Mouse (Mus musculus) liver, embryonic 16.5 days (tissue): ENCODE data around the gene Taf15. TPM values are rescaled to one million over a fixed set of nuclear protein-coding genes. Genes with fewer than 3 reads are reported as not detected.

Experiments used
- ATAC-seq: fragments of 200-750 bp; cut with Nextera tagmentation; 2 replicates; pipeline ENCODE4 v1.8.0; 2017; ENCODE audit warnings: low read depth, mild to moderate bottlenecking, moderate number of reproducible peaks, moderate library complexity
- H3K27ac ChIP-seq: fragments of 300-500 bp; sonication (generic); 2 replicates; pipeline ENCODE4 v1.5.1; 2014; ENCODE audit warnings: mild to moderate bottlenecking, low read length
- H3K27me3 ChIP-seq: fragments of 300-500 bp; sonication (generic); 2 replicates; pipeline ENCODE4 v1.6.1; 2014; ENCODE audit warnings: low read depth, low read length, mixed read lengths; ENCODE audit not compliant: control insufficient read depth, insufficient read depth
- H3K36me3 ChIP-seq: fragments of 300-500 bp; sonication (generic); 2 replicates; pipeline ENCODE4 v1.6.1; 2014; ENCODE audit warnings: mild to moderate bottlenecking; ENCODE audit not compliant: control insufficient read depth, insufficient read depth
- H3K4me1 ChIP-seq: fragments of 300-500 bp; sonication (generic); 2 replicates; pipeline ENCODE4 v1.6.1; 2014; ENCODE audit warnings: low read depth, low read length, mixed read lengths; ENCODE audit not compliant: control insufficient read depth
- H3K4me2 ChIP-seq: fragments of 300-500 bp; sonication (generic); 2 replicates; pipeline ENCODE4 v1.6.1; 2014; ENCODE audit warnings: low read depth, low read length, mixed read lengths
- H3K4me3 ChIP-seq: fragments of 300-500 bp; sonication (generic); 2 replicates; pipeline ENCODE4 v1.5.1; 2014; ENCODE audit warnings: low read depth, mild to moderate bottlenecking, low read length
- H3K9ac ChIP-seq: fragments of 300-500 bp; sonication (generic); 2 replicates; pipeline ENCODE4 v1.6.1; 2014; ENCODE audit warnings: low read depth, low read length
- H3K9me3 ChIP-seq: fragments of 300-500 bp; sonication (generic); replicated peaks from 2 replicates; pipeline ENCODE4 v1.6.1; 2016; ENCODE audit warnings: low read length; ENCODE audit not compliant: control insufficient read depth
- WGBS: fragments of 180-500 bp; shearing (Covaris S2); extraction: QIAGEN DNeasy Blood & Tissue Kit; methylation state at CpG from one replicate; pipeline ENCODE4 v1.1.7; 2014; ENCODE audit not compliant: insufficient replicate concordance; 5-methylcytosine and 5-hydroxymethylcytosine counted together
- polyA plus RNA-seq: library from polyadenylated mRNA; unstranded; fragments of >200 nt; fragmentation: Nextera tagmentation; extraction: Ambion mirVana; gene quantifications from 2 replicates; pipeline ENCODE4 v1.2.1, GENCODE M21; 2015

Taf15 gene
- 4.1 and 4.2 TPM in 2 replicates for polyA plus RNA-seq

DNA sequence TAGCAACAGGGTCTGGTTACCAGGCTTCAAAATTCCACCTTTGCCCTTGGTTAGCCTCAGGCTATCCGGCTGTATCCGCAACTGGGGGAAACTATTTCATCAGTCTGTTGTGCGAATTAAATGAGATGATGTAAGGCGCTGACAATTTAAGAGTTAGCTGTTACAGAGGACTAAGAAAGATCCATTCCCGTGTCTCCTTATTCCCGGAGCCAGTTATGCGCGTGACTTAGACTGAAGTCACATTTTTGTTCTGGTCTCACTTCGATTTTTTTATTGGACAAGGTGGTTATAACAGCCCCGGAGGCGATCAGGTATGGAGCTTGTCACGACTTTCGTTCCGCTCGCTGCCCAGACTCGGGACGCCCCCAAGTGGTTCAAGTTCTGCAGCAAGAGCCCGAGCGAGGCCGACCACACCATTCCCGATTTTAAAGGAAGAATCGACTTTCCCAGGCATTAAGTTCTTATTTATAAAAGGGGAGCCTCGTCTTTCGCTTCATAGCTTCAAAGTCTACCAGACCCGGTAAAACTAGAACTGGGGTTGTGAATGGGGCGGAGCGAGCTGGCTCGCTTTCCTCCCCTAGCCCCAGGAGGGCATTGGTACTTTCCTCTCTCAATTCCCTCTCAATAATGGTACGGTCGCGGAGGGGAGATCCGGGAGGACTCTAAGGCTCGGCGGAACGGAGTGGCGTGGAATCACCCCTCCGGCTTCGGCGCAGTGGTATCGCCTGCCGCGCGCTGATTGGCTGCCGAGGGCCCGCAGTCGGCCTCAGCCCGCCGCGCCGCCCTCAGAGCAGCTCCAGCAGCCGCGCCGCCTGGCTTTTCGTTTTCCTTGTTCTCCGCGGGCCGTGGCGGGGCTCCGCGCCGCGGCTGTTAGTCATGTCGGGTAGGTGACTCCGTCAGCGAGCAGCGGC, at the start of gene Taf15:
TSS of gene Taf15 (plus strand) at position 763 of the 911 bp plus-strand sequence.
- WGBS = 1% methylated on average over 66 of the region's 66 CpGs
- Histone ChIP-seq H3K36me3 (peaks cover 7% of the 10 kb centered on the region), H3K9ac (peak within 1 kb of the TSS; percentile 96), H3K4me2 (peak within 1 kb of the TSS; percentile 77), H3K27me3 (no peaks in the 10 kb centered on the region), H3K27ac (peak within 1 kb of the TSS; percentile 91), H3K4me3 (peak within 1 kb of the TSS; percentile 84), H3K9me3 (no peaks in the 10 kb centered on the region), H3K4me1 (peaks cover 16% of the 10 kb centered on the region)
- ATAC-seq = peak; percentile 95

DNA sequence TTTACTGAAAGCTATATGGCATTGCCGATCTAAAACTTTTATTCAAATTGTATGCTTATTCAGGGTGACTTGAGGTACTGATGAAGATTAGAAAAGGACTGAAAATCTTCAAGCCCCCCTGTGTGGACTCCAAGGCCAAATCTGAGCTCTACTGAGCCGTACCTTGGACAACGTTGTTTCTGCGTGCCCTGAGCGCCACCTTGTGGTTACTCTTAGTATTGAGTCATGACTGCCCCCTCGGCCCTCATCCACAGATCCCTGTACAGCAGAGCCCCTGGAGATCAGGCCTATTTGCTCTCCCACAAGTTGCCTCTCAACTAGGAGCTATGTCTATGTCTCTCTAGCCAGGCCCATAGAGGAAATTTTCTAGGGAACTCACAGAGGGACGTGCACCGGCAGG, 48.2 kb upstream of the Taf15 start:
- peaks cover 27% of the 10 kb centered on the region for H3K27me3 ChIP-seq
- H3K9me3 ChIP-seq = no peaks in the 10 kb centered on the region
- no peaks in the 10 kb centered on the region for H3K36me3 ChIP-seq
- H3K4me3 ChIP-seq = no peak overlapping the region
- H3K4me2 ChIP-seq = no peak overlapping the region
- H3K9ac ChIP-seq = no peak overlapping the region
- no peak overlapping the region for H3K27ac ChIP-seq
- no peaks in the 10 kb centered on the region; the same call in 1 of the 2 replicates for H3K4me1 ChIP-seq
- no peak; the same call in 1 of the 2 replicates for ATAC-seq
- 4% methylated on average over 8 of the region's 8 CpGs for WGBS

DNA sequence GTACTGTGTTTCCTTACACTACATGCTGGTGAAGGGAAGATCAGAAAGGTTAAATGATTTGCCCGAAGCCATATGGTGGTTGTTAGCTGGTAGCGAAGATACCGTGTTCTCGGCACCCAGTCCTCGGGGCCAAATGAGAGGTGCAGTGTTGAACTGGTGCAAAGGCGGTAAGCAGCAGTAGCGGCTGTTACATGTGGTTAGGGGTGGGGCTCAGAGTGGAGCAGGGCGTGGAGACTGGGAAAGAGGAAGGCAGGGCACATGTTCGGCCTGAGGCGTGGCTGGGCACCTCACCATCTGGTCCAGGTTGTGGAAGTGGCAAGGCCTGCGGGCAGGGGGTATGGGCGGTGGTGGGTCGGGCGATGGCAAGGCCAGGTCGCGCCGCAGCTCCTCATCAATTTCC, 45.9 kb upstream of the Taf15 start:
- no peak overlapping the region for H3K27ac ChIP-seq
- no peak overlapping the region; the same call in 1 of the 2 replicates for H3K4me2 ChIP-seq
- no peaks in the 10 kb centered on the region for H3K9me3 ChIP-seq
- H3K36me3 ChIP-seq = no peaks in the 10 kb centered on the region
- H3K27me3 ChIP-seq = peaks cover 20% of the 10 kb centered on the region
- 8% methylated on average over 17 of the region's 17 CpGs for WGBS
- H3K4me1 ChIP-seq = no peaks in the 10 kb centered on the region; the same call in 1 of the 2 replicates
- ATAC-seq = peak; percentile 37; the same call in 1 of the 2 replicates
- no peak overlapping the region for H3K9ac ChIP-seq
- no peak overlapping the region for H3K4me3 ChIP-seq

GRCm38 (mm10) chr11:83429355-83429754, 43.5 kb upstream of the Taf15 start, which contains the start of gene Gas2l2:
Gene Gas2l2 (minus strand): TSS chr11:83429455.
- Histone ChIP-seq H3K4me2 (no peak within 1 kb of the TSS), H3K36me3 (no peaks in the 10 kb centered on the region), H3K4me3 (no peak within 1 kb of the TSS), H3K9ac (no peak within 1 kb of the TSS), H3K9me3 (no peaks in the 10 kb centered on the region), H3K4me1 (no peaks in the 10 kb centered on the region; the same call in 1 of the 2 replicates), H3K27ac (no peak within 1 kb of the TSS), H3K27me3 (peaks cover 20% of the 10 kb centered on the region)
- no peak for ATAC-seq
- WGBS = 55% methylated on average over 5 of the region's 5 CpGs

DNA sequence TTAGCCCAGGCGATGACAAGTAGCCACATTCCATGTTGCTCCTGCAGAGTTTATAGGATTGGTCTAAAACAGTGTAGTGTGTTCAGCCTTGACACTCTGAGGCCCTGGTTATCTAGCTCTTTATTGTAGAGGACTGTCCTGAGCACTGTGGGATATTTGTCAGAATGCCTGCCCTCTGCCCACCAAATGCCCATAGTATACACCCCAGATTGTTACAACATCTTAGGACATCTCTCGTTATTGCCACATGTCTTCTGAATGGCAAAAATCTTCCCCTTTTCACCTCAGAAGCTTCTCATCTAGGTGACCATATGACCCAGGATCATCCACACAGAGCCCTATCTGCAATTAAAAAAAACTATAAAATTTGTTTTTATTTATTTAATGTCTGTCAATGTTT, 40.4 kb upstream of the Taf15 start:
- no peak overlapping the region for H3K27ac ChIP-seq
- no peak overlapping the region for H3K4me2 ChIP-seq
- H3K9me3 ChIP-seq = no peaks in the 10 kb centered on the region
- ATAC-seq = no peak
- H3K4me3 ChIP-seq = no peak overlapping the region
- H3K9ac ChIP-seq = no peak overlapping the region
- peaks cover 9% of the 10 kb centered on the region for H3K27me3 ChIP-seq
- no peaks in the 10 kb centered on the region for H3K36me3 ChIP-seq
- H3K4me1 ChIP-seq = no peaks in the 10 kb centered on the region
- WGBS = 58% methylated on average over 2 of the region's 2 CpGs

DNA sequence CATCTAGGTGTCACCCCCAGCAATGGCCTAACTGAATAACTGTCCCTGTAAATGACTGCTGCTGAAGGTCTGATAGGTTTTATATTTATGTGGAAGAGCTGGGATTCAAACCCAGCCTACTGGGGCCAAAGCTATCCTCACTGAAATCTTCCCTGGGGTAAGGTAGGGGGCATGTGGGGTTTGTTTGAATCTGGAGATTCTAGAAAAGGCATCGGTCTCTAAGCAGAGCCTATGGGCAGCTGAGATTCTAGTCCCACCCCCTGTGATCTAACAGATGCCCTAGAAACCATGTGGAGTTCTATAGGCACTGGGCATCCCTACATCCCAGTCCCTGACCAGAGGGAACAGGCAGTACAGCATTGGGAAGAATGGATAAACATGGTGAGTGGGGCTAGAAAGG, 35.5 kb upstream of the Taf15 start, which contains the start of gene 1700020L24Rik:
TSS of gene 1700020L24Rik (plus strand) at position 301 of the 400 bp plus-strand sequence.
- Histone ChIP-seq H3K36me3 (no peaks in the 10 kb centered on the region), H3K9me3 (no peaks in the 10 kb centered on the region), H3K4me2 (no peak within 1 kb of the TSS), H3K4me3 (no peak within 1 kb of the TSS), H3K9ac (no peak within 1 kb of the TSS), H3K27me3 (peaks cover 16% of the 10 kb centered on the region), H3K27ac (no peak within 1 kb of the TSS), H3K4me1 (peaks cover 9% of the 10 kb centered on the region)
- no peak for ATAC-seq
- 52% methylated on average over 1 of the region's 1 CpGs for WGBS

DNA sequence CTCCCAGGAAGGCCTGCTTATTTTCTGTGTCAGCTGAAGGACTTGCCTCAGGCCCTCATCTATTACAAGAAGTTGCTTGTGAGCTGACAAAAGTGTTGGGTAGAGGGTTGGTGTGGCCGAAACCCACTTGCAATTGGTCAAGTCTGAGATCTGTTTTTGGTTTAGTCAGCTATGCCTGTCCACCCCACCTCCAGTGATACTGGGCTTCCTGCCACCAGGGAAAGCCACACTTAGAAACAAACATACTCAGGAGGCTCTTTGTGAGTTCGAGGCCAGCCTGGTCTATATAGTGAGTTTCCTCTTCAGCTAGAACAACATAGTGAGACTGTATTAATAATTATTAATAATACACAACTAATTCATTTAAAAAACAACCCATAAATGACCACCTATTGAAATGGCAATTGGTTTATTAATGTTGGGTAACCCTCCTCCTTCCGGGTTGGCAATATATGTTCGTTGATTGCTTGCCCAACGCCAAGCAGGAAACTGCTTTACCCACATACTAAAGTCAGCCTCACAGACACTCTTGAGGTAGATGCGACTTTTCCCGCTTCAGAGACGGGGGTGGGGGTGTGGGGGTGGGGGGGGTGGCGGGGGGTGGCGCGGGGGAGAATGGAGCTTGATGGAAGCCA, 33.3 kb upstream of the Taf15 start:
- peaks cover 37% of the 10 kb centered on the region for H3K27me3 ChIP-seq
- H3K9ac ChIP-seq = no peak overlapping the region
- no peak overlapping the region for H3K27ac ChIP-seq
- H3K9me3 ChIP-seq = no peaks in the 10 kb centered on the region
- 17% methylated on average over 11 of the region's 11 CpGs for WGBS
- no peak for ATAC-seq
- peak overlapping the region; percentile 97 for H3K4me2 ChIP-seq
- H3K4me3 ChIP-seq = peak overlapping the region; percentile 75
- no peaks in the 10 kb centered on the region for H3K36me3 ChIP-seq
- peaks cover 13% of the 10 kb centered on the region for H3K4me1 ChIP-seq

- H3K27me3 ChIP-seq = peaks cover 46% of the 10 kb centered on the region
- peaks cover 16% of the 10 kb centered on the region for H3K4me1 ChIP-seq
- H3K4me2 ChIP-seq = peak overlapping the region; percentile 97
- WGBS = under 1% methylated on average over 67 of the region's 75 CpGs
- no peaks in the 10 kb centered on the region for H3K36me3 ChIP-seq
- H3K4me3 ChIP-seq = peak overlapping the region; percentile 75
- no peak overlapping the region for H3K27ac ChIP-seq
- H3K9me3 ChIP-seq = no peaks in the 10 kb centered on the region
- H3K9ac ChIP-seq = peak overlapping the region; percentile 66
- ATAC-seq = peak; percentile 92
Measured at GRCm38 (mm10) chr11:83440081-83441064, 32.5 kb upstream of the Taf15 start.
